Mouse (Mus musculus): ENCODE results near the gene Akap7.

- TF ChIP-seq POLR2A (IDR thresholded peaks at IDR 0.05; ENCODE audit: insufficient read depth, low read depth, low read length) (no peak), CTCF (IDR thresholded peaks at IDR 0.05) (peak; percentile 1; the same call in 1 of the 2 replicates)
These were observed 22.4 kb downstream of the Akap7 start for GRCm38 (mm10) chr10:25285100-25285811.
